Mouse (Mus musculus) embryo, embryonic 10 days (tissue): ENCODE measurements around the gene Arhgap1.

ENCODE experiments used
- DNase-seq: peaks from one replicate; pipeline ENCODE4 v3.0.0-alpha.2; 2015; ENCODE audit warnings: low spot score

Arhgap1 gene

GRCm38 (mm10) chr2:91649152-91649551 lies 508 bp upstream of the Arhgap1 start:
- DNase-seq = no peak

GRCm38 (mm10) chr2:91650360-91650995 lies 818 bp downstream of the Arhgap1 start:
- DNase-seq = peak; percentile 51

DNA sequence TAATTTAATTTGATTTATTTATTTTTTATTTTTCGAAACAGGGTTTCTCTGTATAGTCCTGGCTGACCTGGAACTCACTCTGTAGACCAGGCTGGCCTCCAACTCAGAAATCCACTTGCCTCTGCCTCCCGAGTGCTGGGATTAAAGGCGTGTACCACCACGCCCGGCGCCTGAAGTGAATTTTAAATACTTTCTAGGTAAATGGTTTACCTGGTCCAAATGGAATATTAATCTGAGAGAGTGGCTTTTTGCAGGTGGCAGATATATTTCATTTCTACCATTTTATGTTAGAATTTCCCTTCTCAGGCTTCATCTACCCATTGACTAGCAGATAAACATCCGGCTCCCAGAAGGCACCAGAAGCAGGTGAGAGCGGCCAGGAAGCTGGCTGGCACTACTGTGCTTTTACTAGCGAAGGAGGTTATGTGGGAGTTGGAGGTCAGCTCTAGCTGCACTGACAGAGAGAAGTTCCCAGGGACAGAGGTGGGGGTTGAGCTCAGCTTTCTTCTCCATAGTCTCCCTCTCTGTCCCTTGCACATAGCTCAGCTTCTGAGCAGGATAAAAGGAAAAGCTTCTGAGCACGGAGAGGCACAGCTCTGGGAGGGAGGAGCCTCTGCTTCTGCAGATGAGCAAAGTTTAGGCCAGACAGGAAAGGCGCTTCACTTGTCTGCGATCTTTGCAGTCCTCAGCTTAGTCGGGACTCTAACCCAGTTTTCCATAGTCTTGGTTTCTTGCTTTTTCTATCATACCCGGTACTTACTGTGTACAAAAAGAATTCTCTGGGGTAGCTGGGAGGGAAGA lies 2.0 kb downstream of the Arhgap1 start:
- no peak for DNase-seq

DNA sequence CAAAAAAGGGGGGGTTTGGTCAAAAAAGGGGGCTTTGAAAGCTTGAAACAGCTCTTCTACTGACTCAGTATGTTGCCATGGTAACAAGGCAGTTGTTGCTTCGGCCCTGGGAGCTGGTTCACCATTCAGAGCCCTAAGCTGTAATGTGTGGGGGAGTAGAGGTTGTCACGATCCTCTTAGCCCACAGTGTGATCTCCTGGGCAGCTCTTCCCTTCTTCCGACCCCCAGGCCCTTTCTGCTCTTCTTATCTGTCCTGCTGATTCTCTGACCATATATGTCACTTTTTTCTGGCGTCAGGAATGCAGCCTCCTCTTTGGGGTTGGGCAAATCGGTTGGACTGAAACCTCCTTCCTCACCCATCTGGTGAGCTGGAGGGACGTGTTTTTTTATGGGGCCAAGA lies 3.2 kb downstream of the Arhgap1 start:
- DNase-seq = peak; percentile 33

- DNase-seq = no peak
These were observed 5.7 kb downstream of the Arhgap1 start for GRCm38 (mm10) chr2:91655388-91655787.

GRCm38 (mm10) chr2:91655827-91656226 lies 6.2 kb downstream of the Arhgap1 start:
- no peak for DNase-seq

GRCm38 (mm10) chr2:91656774-91657173 lies 7.1 kb downstream of the Arhgap1 start:
- DNase-seq = peak; percentile 15

- no peak for DNase-seq
These were observed 10.0 kb downstream of the Arhgap1 start for GRCm38 (mm10) chr2:91659657-91660056.

DNA sequence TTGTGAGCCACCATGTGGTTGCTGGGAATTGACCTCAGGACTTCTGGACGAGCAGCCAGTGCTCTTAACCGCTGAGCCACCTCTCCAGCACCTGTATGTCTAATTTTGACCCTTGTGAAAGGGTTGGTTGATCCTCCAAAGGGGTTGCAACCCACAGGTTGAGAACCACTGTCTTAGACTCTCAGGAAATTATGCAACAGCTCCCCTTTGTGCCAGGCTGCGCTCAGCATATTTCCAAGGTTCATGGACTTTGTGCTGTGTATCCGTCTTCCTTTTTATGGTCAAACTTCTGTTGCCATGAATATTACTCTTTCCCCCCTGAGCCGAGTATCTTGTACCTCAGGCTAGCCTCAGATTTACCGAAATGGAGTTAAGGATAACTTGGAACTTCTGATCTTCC lies 11.3 kb downstream of the Arhgap1 start:
- no peak for DNase-seq

DNA sequence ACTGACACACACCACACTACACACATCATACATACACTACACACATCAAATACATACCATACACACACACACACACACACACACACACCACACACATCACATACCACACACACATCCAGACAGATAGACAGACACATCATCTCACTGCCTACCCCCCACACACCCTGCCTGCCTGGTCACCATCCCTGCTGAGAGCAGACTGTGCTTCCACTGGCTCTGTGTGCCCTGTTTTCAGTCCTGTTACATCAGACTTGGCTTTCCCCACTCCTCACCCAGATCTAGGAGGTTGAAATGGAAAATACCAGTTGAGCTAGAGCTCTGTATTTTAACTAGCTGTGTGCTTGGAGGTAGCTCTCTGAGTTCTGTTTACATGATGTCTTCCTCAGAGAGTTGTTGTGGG lies 15.1 kb downstream of the Arhgap1 start:
- no peak for DNase-seq

GRCm38 (mm10) chr2:91666386-91666910 lies 16.8 kb downstream of the Arhgap1 start:
- DNase-seq = no peak

GRCm38 (mm10) chr2:91667747-91668146 lies 18.1 kb downstream of the Arhgap1 start:
- DNase-seq = no peak

DNA sequence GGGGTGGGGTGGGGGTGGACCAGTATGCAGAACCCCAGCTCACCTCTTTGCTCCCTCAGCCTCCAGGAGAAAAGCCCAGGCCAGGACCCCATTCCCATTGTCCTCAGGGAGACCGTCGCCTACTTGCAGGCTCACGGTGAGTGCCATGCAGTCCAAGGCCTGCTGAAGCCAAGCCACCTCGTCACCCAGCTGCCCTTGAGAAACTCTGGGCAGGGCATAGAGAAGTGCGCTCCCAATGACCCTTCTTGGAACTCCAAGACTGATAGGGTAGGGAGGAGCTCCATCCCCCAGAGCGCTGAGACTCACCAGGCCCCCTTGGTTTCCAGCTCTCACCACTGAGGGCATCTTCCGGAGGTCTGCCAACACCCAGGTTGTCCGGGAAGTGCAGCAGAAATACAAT lies 19.7 kb downstream of the Arhgap1 start:
- no peak for DNase-seq

DNA sequence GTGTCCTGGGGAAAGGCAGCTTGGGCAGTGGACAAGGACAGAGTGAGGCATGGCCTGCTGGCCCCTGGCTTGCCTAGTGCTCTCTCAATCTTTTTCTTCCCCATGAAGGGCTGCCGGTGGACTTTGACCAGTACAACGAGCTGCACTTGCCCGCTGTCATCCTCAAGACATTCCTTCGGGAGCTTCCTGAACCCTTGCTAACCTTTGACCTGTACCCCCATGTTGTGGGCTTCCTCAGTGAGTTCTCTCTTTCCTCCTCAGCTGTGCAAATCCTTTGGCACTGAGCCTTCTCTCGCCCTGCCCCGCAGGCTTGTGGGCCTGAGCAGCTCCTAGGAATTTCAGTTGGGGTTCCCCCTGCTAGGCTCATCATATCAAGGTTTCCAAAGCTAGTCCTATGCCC lies 20.4 kb downstream of the Arhgap1 start:
- no peak for DNase-seq

DNA sequence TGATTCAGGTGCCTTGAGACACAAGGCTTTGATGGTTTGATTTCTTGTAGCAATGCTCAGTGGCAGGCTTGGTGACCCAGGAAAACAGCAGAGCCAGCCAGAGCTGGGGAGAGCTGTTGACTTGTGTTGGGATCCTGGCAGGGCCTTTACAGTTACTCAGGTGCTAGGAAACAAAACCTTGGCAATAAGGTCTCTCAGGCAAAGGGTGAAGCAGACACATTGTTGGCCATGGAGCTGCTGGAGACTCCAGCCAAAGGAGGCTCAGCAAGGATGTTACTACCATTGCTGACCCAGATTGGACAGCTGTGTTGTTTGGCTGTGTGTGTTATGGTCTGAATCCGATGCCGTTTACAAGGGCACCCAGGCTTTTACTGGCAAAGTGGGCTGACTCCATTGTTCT lies 23.9 kb downstream of the Arhgap1 start:
- DNase-seq = no peak

GRCm38 (mm10) chr2:91674895-91675294 lies 25.2 kb downstream of the Arhgap1 start:
- DNase-seq = no peak

DNA sequence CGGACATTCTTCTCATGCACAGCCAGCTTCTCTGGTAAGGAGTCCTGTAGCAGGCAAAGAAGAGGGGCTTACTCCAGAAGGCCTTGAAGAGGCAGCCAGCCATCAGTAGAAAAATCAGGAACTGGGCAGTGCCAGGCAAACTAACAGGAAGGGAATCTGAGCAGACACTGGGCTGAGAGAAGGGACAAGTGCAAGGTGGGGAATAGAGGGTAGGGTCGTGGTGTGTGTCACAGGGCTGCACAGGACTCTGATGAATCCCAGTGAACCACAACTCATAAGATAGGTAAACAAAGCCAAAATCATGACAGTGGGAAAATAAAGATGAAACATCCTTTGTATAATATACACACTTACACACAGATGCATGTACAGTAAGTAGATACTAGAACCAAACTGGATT lies 26.8 kb downstream of the Arhgap1 start:
- DNase-seq = no peak

DNA sequence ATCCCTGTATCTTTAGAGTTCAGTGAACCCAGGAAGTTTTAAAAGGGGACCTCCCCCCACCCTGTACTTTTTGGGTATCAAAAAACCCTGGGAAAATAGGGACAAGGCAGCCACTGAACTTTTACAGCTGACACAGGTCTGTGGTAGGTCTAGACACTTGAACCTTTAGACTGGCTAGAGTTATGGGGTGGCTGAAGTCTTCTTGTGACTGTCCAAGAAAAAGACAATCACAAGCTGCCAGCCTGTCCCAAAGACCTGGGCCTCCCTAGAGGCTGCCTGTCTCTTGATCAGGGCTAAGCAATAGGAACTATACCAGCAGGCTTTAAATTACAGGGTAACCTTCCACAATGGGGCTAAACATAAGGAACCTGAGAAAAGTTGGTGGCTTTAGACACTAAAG lies 27.3 kb downstream of the Arhgap1 start:
- DNase-seq = no peak

DNA sequence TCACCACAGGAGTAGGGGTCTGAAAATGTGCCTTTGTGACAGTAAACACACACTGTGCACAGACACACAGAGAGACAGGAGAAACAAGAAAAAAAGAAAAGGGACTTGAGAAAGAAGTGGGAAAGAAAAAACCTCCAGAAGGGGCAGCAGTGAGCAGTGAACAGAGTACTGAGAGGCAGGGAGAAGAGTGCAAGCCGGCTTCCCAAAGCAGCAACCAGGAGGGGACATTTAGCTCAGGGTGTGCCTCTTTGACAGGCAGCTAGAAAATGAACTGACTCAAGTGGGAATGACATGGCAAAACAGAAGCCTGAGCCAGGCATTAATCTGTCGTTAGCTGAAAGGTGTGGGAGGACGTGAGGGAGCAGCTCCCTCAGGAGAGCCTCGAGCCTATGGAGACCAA lies 33.2 kb downstream of the Arhgap1 start:
- DNase-seq = peak; percentile 19

GRCm38 (mm10) chr2:91683919-91684318 lies 34.3 kb downstream of the Arhgap1 start:
- no peak for DNase-seq

DNA sequence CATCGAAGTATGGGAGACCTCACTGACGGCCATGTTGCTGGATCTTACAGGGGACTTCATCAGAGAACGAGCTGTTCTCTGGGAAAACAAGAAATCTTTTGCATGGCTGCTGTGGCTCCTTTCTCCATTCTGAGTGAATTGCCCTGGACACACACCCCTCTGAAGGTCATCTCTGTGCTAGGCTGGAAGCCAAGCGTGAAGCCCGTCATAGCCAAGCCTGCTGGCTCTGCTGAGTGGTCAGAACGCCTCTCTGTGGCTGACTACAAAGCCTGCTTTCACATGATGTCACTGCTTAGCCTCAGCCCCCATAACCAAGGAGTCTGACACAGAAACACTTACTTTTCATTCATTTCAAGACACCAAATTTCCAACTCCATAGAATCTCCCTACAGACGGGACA lies 39.8 kb downstream of the Arhgap1 start:
- no peak for DNase-seq

- DNase-seq = no peak
These were observed 46.0 kb downstream of the Arhgap1 start for GRCm38 (mm10) chr2:91695436-91696224.

- no peak for DNase-seq
These were observed 46.5 kb downstream of the Arhgap1 start for GRCm38 (mm10) chr2:91696225-91696590.
